Mouse (Mus musculus) embryonic fibroblast, embryonic 13.5 days (primary cell): ENCODE measurements around the gene Nr1h2. TPM values are rescaled to one million over a fixed set of nuclear protein-coding genes. Genes with fewer than 3 reads are reported as not detected.

ENCODE experiments used
- H3K27ac ChIP-seq: 2 replicates; pipeline ENCODE4 v1.5.1; 2012; ENCODE audit warnings: low read length, control low read depth, inconsistent platforms; ENCODE audit not compliant: insufficient read depth
- H3K4me1 ChIP-seq: 2 replicates; pipeline ENCODE4 v1.6.1; 2011; ENCODE audit warnings: low read length; ENCODE audit not compliant: control insufficient read depth, insufficient read depth
- H3K4me3 ChIP-seq: 2 replicates; pipeline ENCODE4 v1.5.1; 2011; ENCODE audit warnings: mild to moderate bottlenecking, control low read depth, low read length; ENCODE audit not compliant: insufficient read depth
- CTCF ChIP-seq: IDR thresholded peaks from 2 replicates; pipeline ENCODE4 v1.5.1; 2011; ENCODE audit warnings: mild to moderate bottlenecking, control low read depth, low read length, moderate library complexity, borderline replicate concordance; ENCODE audit not compliant: insufficient read depth
- POLR2A ChIP-seq: IDR thresholded peaks from 2 replicates; pipeline ENCODE4 v1.6.1; 2011; ENCODE audit warnings: low read depth, mild to moderate bottlenecking, control low read depth, low read length, moderate library complexity
- polyA plus RNA-seq: library from polyadenylated mRNA; stranded (reverse); fragments of >200 nt; gene quantifications from 2 replicates; pipeline ENCODE4 v1.2.4, GENCODE M21; 2011; ENCODE audit warnings: low read depth; ENCODE audit not compliant: missing spikeins, insufficient read length

The Nr1h2 gene
- polyA plus RNA-seq, 1 experiment = 58.4 TPM

DNA sequence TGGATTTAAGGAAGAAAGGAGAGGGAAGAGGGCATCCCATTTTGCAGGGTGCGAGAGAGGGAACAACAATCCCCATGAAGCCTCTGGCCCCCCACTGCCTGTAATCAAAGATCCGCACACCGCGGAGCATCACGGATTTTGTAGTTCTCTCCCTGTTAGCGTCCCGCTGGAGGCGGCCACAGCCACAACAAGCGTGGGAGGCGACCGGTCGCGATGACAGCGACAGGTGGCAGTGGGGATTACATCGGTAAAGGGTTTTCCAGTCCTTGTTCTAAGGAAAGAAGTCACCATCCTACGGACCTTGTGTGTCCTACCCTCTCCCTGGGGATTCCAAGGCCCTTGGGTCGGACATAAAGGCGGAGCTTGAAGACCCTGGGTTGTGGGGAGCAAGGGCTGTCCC, 33.2 kb upstream of the Nr1h2 start:
- TF ChIP-seq CTCF (no peak), POLR2A (no peak)
- Histone ChIP-seq H3K27ac (no peak overlapping the region), H3K4me3 (no peak overlapping the region), H3K4me1 (no peaks in the 10 kb centered on the region)

DNA sequence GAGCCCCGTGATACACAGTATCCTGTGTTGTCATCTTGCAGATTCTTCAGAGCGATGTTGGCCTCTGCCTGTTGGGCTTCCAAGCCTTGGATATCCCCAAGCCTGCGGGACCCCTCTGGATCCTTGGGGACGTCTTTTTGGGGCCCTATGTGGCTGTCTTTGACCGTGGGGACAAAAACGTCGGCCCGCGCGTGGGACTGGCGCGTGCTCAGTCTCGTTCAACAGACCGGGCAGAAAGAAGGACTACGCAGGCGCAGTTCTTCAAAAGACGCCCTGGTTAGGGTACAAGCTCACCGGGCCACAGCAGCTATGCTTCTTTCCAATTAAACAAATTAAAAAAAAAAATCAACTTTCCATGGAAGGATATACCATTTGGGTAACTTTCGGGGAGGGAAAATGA, 32.8 kb upstream of the Nr1h2 start:
- no peak overlapping the region for H3K27ac ChIP-seq
- no peaks in the 10 kb centered on the region for H3K4me1 ChIP-seq
- H3K4me3 ChIP-seq = no peak overlapping the region
- TF ChIP-seq POLR2A = no peak
- TF ChIP-seq CTCF = no peak

- Histone ChIP-seq H3K4me3 (no peak overlapping the region), H3K27ac (no peak overlapping the region), H3K4me1 (no peaks in the 10 kb centered on the region)
- TF ChIP-seq CTCF (no peak), POLR2A (no peak)
Measured at GRCm38 (mm10) chr7:44585606-44586005, 31.9 kb upstream of the Nr1h2 start.

- Histone ChIP-seq H3K27ac (no peak overlapping the region), H3K4me1 (no peaks in the 10 kb centered on the region), H3K4me3 (no peak overlapping the region)
- TF ChIP-seq POLR2A (no peak), CTCF (no peak)
Measured at GRCm38 (mm10) chr7:44584921-44585320, 31.2 kb upstream of the Nr1h2 start.

GRCm38 (mm10) chr7:44584265-44584804, 30.6 kb upstream of the Nr1h2 start:
- Histone ChIP-seq H3K4me3 (no peak overlapping the region), H3K4me1 (no peaks in the 10 kb centered on the region), H3K27ac (no peak overlapping the region)
- TF ChIP-seq POLR2A = no peak
- TF ChIP-seq CTCF = no peak

DNA sequence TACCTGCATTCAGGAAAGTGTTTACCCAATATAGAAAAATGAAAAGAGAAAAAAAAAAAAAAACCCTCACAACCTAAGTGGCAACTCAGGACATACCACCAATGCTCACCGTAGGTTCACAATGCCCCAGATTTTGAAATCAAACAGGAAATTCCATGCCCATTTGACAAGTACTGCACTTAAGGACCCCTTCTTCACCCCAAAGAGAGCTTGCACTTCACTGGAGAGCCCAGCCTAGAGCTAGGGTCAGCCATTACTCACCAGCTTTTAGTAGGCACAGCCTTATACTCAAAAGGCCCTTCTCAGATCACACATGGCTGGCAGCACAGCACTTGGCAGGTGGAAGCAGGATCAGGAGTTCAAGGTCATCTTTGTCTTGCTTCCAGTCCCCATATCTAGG, 29.4 kb upstream of the Nr1h2 start:
- TF ChIP-seq CTCF (no peak), POLR2A (no peak)
- H3K27ac ChIP-seq = no peak overlapping the region
- H3K4me1 ChIP-seq = no peaks in the 10 kb centered on the region
- no peak overlapping the region for H3K4me3 ChIP-seq

GRCm38 (mm10) chr7:44582709-44583108, 29.0 kb upstream of the Nr1h2 start:
- no peak for TF ChIP-seq POLR2A
- Histone ChIP-seq H3K27ac (no peak overlapping the region), H3K4me1 (no peaks in the 10 kb centered on the region), H3K4me3 (no peak overlapping the region)

- no peak overlapping the region for H3K4me3 ChIP-seq
- H3K27ac ChIP-seq = no peak overlapping the region
- H3K4me1 ChIP-seq = no peaks in the 10 kb centered on the region
- TF ChIP-seq CTCF = no peak
- no peak for TF ChIP-seq POLR2A
Measured at GRCm38 (mm10) chr7:44581637-44582036, 27.9 kb upstream of the Nr1h2 start.

GRCm38 (mm10) chr7:44576333-44576844, 22.6 kb upstream of the Nr1h2 start:
- Histone ChIP-seq H3K4me1 (no peaks in the 10 kb centered on the region), H3K27ac (no peak overlapping the region), H3K4me3 (no peak overlapping the region)
- no peak for TF ChIP-seq POLR2A
- TF ChIP-seq CTCF = no peak

GRCm38 (mm10) chr7:44572956-44573484, 19.3 kb upstream of the Nr1h2 start:
- no peak overlapping the region for H3K4me3 ChIP-seq
- TF ChIP-seq POLR2A (no peak), CTCF (no peak)
- H3K4me1 ChIP-seq = no peaks in the 10 kb centered on the region
- no peak overlapping the region for H3K27ac ChIP-seq

DNA sequence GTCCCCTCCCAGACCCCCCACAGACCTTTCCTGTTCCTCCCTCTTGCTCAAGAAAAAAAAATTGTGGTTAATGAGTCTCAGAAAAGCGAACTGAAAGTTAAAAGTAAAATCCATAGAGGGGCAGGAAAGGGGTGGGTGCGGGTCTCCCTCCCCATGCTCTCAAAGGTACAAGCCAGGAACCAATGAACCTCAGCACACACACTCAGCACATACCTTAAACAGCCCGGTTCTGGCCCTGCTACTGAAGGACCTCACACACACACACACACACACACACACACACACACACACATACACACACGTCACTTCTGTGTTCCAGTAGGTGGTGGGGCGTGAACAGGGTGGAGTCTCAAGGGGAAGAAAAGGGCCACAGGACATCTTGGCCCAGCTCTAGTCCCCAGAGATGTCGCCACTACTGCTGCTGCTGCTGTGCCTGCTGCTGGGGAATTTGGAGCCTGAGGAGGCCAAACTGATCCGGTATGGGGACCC, 18.5 kb upstream of the Nr1h2 start, which contains the start of gene Napsa:
TSS of gene Napsa (plus strand) at position 168 of the 489 bp plus-strand sequence.
- Histone ChIP-seq H3K4me1 (no peaks in the 10 kb centered on the region), H3K4me3 (no peak within 1 kb of the TSS), H3K27ac (no peak within 1 kb of the TSS)
- TF ChIP-seq CTCF (no peak), POLR2A (no peak)
